In the genomic region with DNA sequence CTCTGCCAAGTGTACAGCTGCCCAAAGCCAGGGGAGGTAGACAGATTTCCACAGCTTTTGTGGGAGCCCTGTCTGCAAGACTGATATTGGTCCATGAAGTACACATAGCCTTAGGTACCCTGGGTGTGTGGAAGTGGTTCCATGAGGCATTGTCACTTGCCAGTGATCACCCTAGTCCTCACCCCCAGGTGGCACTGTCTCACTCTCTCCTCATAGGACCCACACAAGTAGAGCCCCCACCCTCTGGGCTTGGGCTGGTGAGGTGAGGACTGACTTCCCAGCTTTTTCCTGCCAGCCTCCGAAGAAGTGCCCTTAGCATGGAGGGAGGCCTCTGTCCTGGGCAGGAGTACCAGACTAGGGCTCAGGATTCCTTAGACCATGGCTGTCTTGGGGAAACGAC, we compare ENCODE assay signal across 7 mouse cellular contexts. TPM values are rescaled to one million over a fixed set of nuclear protein-coding genes. Genes with fewer than 3 reads are reported as not detected.
DNase-seq lines count a peak whose midpoint lies in the region; ATAC-seq and TF ChIP-seq lines count a peak whose summit lies in the region.

No protein-coding gene starts in this region.

- peak; percentile 70 for TF ChIP-seq CTCF in kidney, adult 2 months (conservative IDR thresholded peaks at IDR 0.05; ENCODE audit: insufficient read depth, insufficient read length, low read depth, low read length)

- H3K36me3 ChIP-seq in embryonic facial prominence, embryonic 13.5 days = no peaks in the 10 kb centered on the region
- H3K36me3 ChIP-seq in kidney, adult 2 months (ENCODE audit: control insufficient read depth, insufficient read depth, low read length) = no peaks in the 10 kb centered on the region

- no peaks in the 10 kb centered on the region for H3K9me3 ChIP-seq in embryonic facial prominence, embryonic 13.5 days

- no peak overlapping the region for H3K9ac ChIP-seq in embryonic facial prominence, embryonic 13.5 days

- no peaks in the 10 kb centered on the region for H3K27me3 ChIP-seq in embryonic facial prominence, embryonic 13.5 days
- H3K27me3 ChIP-seq in kidney, adult 2 months (replicated peaks; ENCODE audit: control insufficient read depth, insufficient read depth, low read length) = no peaks in the 10 kb centered on the region

- peak; percentile 64 for DNase-seq in layer of hippocampus, adult 9-11 months
- no peak for DNase-seq in layer of hippocampus, adult 8-10 months (ENCODE audit: low spot score in 2 of 2)
- DNase-seq in kidney, adult 2 months = peak; percentile 64
- DNase-seq in lung, postnatal 10 days = peak; percentile 82
- peak; percentile 28 for DNase-seq in thymus, postnatal 0 days (ENCODE audit: low spot score)

- 48% methylated on average over 2 of the region's 2 CpGs for WGBS in embryonic facial prominence, embryonic 13.5 days
- 43% methylated on average over 2 of the region's 2 CpGs for WGBS in kidney, adult 2 months

- no peak overlapping the region for H3K4me3 ChIP-seq in embryonic facial prominence, embryonic 13.5 days
- no peak overlapping the region for H3K4me3 ChIP-seq in kidney, adult 2 months (ENCODE audit: insufficient read depth, low read depth, low read length)

- ATAC-seq in activated CD4-positive, CD25-positive, alpha-beta regulatory T cell, adult 4 months = peak; percentile 43
- ATAC-seq in embryonic facial prominence, embryonic 13.5 days (ENCODE audit: insufficient number of reproducible peaks, insufficient read depth, low FRiP score, low TSS enrichment, low read depth) = no peak

- TF ChIP-seq POLR2A in kidney, adult 2 months (IDR thresholded peaks at IDR 0.05; ENCODE audit: low read depth, low read length) = no peak

- H3K4me1 ChIP-seq in embryonic facial prominence, embryonic 13.5 days = peaks cover 90% of the 10 kb centered on the region
- H3K4me1 ChIP-seq in kidney, adult 2 months (ENCODE audit: control insufficient read depth, insufficient read depth, low read length) = no peaks in the 10 kb centered on the region

- H3K27ac ChIP-seq in embryonic facial prominence, embryonic 13.5 days = peak overlapping the region; percentile 98
- H3K27ac ChIP-seq in kidney, adult 2 months (ENCODE audit: insufficient read depth, low read depth, low read length) = no peak overlapping the region

- H3K4me2 ChIP-seq in embryonic facial prominence, embryonic 13.5 days = no peak overlapping the region

RNA-seq across cellular contexts. Expression of a gene that starts 19.4 kb away (rescaled TPM):
- 10 to 100 TPM; 78.0 to 84.8 (median 80.5) TPM for total RNA-seq in layer of hippocampus, adult 8-10 months (2022)
- 10 to 100 TPM; 16.7 to 20.0 TPM for polyA plus RNA-seq in activated CD4-positive, CD25-positive, alpha-beta regulatory T cell, adult 4 months (2017; shearing (Covaris generic))
- 40.3 and 40.6 TPM in 2 replicates for polyA plus RNA-seq in embryonic facial prominence, embryonic 13.5 days (2015; fragmentation: Nextera tagmentation; extraction: Ambion mirVana)
- polyA plus RNA-seq in kidney, adult 2 months (2012; rRNA removed) = 38.8 and 44.1 TPM in 2 replicates
- 9.1 and 11.3 TPM in 2 replicates for polyA plus RNA-seq in thymus, postnatal 0 days (2015; fragmentation: Nextera tagmentation; extraction: Ambion mirVana)

Comparison
In these comparisons a context has a peak if more than half of its experiments do, and no peak if none do; other contexts are left out.
1. DNase-seq: peak in layer of hippocampus, adult 9-11 months (single experiment), kidney, adult 2 months (single experiment), lung, postnatal 10 days (single experiment) and thymus, postnatal 0 days (single experiment); none in layer of hippocampus, adult 8-10 months (0 of 2).